Mouse (Mus musculus) skeletal muscle tissue, adult 2 months (tissue): ENCODE measurements around the gene Il27ra.
"Not testable (repeated sequence)": the region's sequence is repeated elsewhere in the genome, so short reads cannot be mapped to it uniquely, and the experiment has no call there.

ENCODE experiments used
- DNase-seq: peaks from one replicate; pipeline ENCODE4 v3.0.0-alpha.2; 2012; ENCODE audit warnings: low read depth, low spot score

Il27ra gene

GRCm38 (mm10) chr8:83997511-83998141 is 44.8 kb downstream of the Il27ra start, which contains the start of gene Samd1:
Gene Samd1 (plus strand): TSS chr8:83997672.
- no peak for DNase-seq

DNA sequence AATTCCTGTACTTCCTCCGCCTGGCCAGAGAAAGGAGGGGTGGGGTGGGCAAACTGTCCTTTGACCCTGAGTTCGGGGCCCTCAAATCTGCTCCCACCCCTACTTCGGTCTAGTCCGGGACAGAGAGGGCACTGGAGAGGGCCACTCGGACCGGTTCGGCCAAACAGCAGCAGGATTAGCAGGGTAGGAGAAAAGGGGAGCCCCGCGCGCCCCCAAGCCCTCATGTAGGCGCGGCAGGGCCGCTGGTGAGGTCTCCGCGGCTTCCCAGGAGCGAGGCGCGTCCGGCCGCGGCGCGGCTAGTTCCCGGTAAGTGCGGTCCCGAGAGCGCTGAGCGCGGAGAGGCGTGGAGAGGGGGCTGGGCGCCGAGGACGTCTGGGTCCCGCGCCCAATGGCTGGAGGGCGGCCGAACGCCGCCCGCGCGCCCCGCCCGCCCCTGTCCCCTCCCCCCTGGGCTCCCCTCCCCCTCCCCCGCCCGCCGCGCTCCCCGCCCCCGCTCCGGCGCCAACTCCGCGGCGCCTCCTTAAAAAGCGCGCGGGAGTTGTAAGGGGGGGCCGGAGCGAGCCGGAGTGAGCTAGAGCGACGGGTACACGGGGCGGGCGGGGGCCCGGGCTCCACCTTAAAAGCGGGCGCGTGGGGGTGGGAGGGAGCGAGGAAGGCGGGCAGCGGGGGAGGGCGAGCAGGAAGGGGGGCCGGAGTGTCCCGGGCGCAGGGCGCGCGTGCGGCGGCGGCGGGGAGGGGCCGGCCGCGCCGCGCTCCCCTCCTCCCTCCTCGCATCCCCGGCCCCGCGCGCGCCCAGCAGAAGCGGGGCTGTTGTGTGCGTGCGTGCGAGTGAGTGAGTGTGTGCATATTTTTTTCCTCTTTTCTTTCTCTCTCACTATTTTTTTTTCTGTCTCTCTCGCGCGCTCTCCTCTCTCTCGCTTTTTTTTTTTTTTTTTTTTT is 45.6 kb downstream of the Il27ra start:
- DNase-seq = peak; percentile 93

GRCm38 (mm10) chr8:83995973-83996372 is 46.4 kb downstream of the Il27ra start:
- no peak for DNase-seq

DNA sequence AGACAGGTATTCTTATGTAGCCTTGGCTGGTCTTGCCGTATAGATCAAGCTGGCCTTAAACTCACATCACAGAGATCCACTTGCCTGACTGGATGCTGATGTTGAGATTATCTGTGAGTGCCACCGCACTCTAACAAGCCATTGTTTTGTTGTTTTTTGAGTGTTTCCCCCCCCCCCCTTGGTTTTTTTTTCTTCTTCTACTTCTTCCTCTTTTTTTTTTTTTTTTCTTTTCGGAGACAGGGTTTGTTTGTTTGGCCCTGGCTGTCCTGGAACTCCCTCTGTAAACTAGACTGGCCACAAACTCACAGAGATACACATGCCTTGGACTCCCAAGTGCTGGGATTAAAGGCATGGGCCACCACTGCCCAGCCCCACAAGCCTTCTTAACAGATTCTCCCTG is 48.4 kb downstream of the Il27ra start:
- no peak for DNase-seq

GRCm38 (mm10) chr8:83992488-83992887 is 49.9 kb downstream of the Il27ra start:
- no peak for DNase-seq

DNA sequence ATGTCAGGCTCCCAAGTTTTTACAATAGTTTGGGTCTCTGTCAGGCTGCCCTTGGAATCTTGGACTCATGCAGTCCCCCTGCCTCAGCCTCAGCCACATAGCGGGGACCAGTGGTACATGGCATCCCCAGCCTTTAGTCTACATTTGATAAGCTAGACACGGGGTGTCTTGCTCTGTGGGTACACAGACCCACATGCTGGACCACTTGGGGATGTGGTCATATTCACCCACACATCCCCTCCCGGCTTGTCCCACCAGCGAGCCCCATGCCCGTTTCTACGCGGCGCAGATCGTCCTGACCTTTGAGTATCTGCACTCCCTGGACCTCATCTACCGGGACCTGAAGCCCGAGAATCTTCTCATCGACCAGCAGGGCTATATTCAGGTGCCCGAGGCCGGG is 52.2 kb downstream of the Il27ra start:
- DNase-seq = no peak

DNA sequence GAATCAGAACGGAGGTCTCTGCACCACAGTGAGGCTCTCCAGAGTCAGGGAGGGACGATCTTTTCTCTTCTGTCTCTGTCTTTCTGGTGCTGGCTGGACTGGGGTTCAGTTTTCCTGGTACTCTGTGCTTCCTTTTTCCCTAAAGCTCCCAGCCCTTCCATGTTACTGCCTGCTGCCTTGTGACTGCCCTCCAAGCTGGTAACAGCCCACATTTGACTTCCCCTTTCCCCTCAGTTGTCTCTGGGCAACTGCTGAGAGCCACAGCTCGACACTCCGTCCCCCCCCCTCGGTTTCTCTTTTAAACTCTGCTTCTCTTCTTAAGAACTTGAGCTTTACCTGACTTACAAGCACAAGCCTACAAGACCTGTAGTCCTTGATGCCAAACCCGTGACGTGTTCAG is 53.1 kb downstream of the Il27ra start:
- no peak for DNase-seq

DNA sequence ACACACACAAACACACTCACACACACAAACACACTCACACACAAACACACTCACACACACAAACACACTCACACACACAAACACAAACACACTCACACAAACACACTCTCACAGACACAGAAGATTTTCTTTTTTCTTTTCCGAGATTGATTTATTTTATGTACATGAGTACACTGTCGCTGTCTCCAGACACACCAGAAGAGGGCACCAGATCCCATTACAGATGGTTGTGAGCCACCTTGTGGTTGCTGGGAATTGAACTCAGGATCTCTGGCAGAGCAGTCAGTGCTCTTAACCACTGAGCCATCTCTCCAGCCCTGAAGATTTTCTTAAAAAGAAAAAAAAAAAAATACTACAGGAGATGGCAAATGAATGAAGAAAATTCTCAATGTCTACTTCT is 59.2 kb downstream of the Il27ra start:
- DNase-seq = not testable (repeated sequence)

- DNase-seq = no peak
Measured at GRCm38 (mm10) chr8:83982449-83982848, 59.9 kb downstream of the Il27ra start.

- no peak for DNase-seq
Measured at GRCm38 (mm10) chr8:83981533-83981932, 60.9 kb downstream of the Il27ra start.

DNA sequence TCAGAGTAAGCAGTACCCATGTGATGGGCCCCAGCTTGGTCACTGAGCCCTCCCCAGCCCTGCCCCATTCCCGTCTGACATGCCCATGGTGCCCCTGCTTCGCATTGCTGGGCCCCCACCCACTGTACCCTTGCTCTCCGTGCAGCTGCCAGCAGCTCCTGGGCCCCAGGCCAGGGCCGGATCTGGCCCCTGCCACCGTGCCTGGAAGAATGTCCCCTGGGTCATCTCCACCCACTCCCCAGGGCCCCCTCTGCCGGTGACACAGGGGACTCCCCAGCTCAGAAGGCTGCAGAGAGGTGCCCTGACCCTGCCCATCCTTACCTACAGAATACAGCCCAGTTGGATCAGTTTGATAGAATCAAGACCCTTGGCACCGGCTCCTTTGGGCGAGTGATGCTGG is 61.5 kb downstream of the Il27ra start:
- peak; percentile 75 for DNase-seq
